Mouse (Mus musculus) adrenal gland, postnatal 0 days (tissue): ENCODE measurements around the gene Nsd2. TPM values are rescaled to one million over a fixed set of nuclear protein-coding genes. Genes with fewer than 3 reads are reported as not detected.

Experiments used
- microRNA-seq: library from miRNA; unstranded; fragments of <30 nt; microRNA quantifications from one replicate; pipeline ENCODE4, GENCODE M21; 2016; ENCODE audit warnings: borderline replicate concordance; ENCODE audit not compliant: insufficient number of aligned reads
- polyA plus RNA-seq: library from polyadenylated mRNA; unstranded; fragments of >200 nt; fragmentation: Nextera tagmentation; extraction: Ambion mirVana; gene quantifications from 2 replicates; pipeline ENCODE4 v1.2.1, GENCODE M21; 2015

The Nsd2 gene
- 13.5 and 14.0 TPM in 2 replicates for polyA plus RNA-seq

DNA sequence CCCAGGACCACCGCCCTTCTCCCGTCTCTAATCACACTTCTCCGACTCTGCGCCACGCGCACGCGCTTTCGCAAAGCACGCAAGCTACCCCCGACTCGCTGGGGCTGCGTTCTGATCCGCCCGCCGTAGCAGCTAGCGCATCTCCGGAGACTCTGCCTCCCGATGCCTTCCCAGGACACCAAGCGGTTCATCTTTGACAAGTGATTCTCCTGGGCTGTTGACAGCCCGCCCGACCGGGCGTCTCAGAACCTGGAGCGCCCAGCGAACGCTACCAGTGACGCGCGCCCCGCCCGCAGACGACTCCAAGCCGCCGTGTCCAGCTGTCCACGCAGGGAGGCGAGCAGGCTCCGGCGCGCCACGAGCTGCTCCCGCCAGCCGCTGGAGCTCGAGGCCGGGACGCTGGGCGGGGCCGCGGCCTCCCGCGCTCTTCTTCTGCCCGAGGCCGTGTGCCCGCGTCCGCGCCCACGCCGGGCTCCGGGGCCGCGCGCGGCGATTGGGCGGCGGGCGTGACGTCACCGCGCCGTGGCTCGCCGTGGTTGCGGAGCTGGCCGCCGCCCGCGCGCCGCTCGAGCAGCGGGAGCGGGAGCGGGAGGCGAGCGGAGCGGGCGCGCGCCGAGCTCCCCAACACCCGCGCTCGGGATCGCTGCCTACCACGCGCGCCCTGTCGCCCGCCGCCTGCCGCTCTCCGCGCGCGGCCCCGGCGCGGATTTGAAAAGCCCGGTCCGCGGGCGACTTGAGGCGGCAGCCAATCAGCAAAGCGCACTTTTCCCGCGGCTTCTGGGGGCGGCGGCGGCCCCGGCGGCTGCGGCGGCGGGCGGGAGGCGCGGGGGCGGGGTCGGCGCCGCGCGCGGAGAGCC is at the start of gene Nsd2:
Gene Nsd2, plus strand, starts transcription at position 850 of the 857 bp plus-strand sequence.

DNA sequence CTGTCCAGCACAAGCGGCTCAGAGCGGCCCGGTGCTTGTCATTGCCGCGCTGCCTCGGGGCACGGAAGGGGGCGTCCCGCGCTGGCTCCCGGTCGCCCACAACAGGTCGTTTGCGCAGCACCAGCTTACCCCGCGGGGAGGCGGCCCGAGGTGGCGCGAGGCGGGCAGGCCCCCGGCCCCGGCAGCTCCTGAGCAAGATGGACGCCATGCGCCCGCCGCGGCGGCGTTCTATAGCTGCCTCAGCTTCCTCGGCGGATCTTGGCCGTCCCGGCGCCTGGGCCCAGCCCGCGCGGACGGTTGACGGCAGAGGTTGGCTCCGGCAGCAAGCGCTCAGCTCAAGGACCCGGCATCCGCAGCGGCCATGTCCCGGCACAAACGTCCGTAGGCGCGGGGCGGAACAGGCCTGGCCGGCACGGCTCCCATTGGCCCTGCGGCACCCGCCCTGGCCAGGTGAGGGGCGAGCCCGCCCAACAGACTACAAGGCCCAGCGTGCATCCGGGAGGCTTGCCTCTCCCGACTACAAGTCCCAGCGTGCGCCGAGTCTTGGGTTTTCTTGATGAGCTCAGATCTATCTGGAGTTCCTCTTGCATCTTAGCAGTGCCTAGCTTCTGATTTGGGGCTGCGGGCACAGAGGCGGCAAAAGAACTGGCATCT is 38.1 kb upstream of the Nsd2 start, which contains the start of gene Letm1:
Gene Letm1, minus strand, starts transcription at position 473 of the 654 bp plus-strand sequence.

DNA sequence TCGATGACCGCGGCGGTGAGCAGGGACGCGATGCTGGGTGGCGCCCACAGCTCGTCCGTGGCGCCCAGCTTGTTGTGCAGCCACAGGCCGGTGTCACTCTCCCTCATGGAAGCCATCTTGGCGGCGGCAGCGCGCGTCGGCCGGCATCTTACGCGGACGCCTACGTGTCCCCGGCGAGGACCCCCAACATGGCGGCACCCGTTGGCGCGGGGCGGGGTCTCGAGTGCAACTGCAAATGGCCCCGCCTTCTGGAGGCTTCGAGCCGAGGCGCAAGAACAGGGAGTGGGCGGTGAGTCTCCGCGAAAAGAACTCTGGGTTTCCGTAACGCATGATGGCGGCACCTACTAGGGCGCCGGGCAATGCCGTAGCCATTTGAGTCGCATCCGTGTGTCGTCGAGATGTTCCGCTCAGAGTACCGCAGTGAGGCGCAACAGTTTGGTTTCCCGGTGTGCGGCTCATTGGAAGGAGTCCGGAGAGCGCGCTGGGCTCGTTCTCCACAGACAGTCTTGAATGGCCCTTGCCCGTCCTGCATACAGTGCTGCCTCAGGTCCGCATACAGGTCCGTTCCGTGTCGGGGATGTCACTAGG is 115.7 kb downstream of the Nsd2 start, which contains the start of gene Nelfa:
Gene Nelfa, minus strand, starts transcription at position 294 of the 588 bp plus-strand sequence.

Small RNA genes within 50 kb of the gene (microRNA-seq; reads per million reads assigned to microRNA genes)
- gene Mir7024, result not detected

Other genes starting within 250 kb of the Nsd2 start
- 27.6 and 39.5 TPM in 2 replicates for gene Fam53a, start 191.1 kb upstream of the Nsd2 start, polyA plus RNA-seq
- 0.10 TPM in 1 of 2 replicates, not detected in the other for gene Gm9903, start 190.8 kb upstream of the Nsd2 start, polyA plus RNA-seq
- 103 and 126 TPM in 2 replicates for gene Slbp, start 168.2 kb upstream of the Nsd2 start, polyA plus RNA-seq
- 36.4 and 48.3 TPM in 2 replicates for gene Tacc3, start 162.6 kb upstream of the Nsd2 start, polyA plus RNA-seq
- gene Tmem129, start 162.3 kb upstream of the Nsd2 start, polyA plus RNA-seq, result 18.9 and 23.8 TPM in 2 replicates
- gene Fgfr3, start 99.1 kb upstream of the Nsd2 start, polyA plus RNA-seq, result 0.88 and 1.5 TPM in 2 replicates
- gene Letm1, start 37.9 kb upstream of the Nsd2 start, polyA plus RNA-seq, result 19.0 and 34.0 TPM in 2 replicates
- 19.3 and 28.3 TPM in 2 replicates for gene Nelfa, start 115.7 kb downstream of the Nsd2 start, polyA plus RNA-seq
- 151 and 252 TPM in 2 replicates for gene Gm1673, start 162.7 kb downstream of the Nsd2 start, polyA plus RNA-seq
- gene Nat8l, start 175.3 kb downstream of the Nsd2 start, polyA plus RNA-seq, result 0.38 and 0.47 TPM in 2 replicates